Mouse (Mus musculus): ENCODE data around the gene Olfr1282. TPM values are rescaled to one million over a fixed set of nuclear protein-coding genes. Genes with fewer than 3 reads are reported as not detected.
"Not testable (repeated sequence)": the region's sequence is repeated elsewhere in the genome, so short reads cannot be mapped to it uniquely, and the experiment has no call there.

Gene Olfr1282
- not detected in 2 replicates for polyA plus RNA-seq (2016; fragmentation: Nextera tagmentation; extraction: Ambion mirVana)

DNA sequence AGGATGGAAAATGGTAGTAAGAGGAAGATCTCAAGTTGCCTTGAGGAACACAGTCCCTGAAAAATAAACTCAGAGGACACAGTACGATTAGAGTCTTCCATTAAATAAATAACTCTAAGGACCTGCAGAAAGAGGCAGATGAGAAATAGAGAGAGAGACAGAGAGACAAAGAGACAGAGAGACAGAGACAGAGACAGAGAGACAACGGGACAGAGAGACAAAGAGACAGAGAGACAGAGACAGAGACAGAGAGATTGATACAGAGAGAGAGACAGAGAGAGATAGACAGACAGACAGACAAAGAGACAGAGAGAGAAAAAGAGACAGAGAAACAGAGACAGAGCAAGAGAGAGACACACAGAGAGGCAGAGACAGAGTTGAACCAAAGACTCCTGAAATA lies at the start of gene Olfr1282:
Olfr1282 (minus strand) TSS at position 101 of the 400 bp plus-strand sequence.
- H3K9ac ChIP-seq (replicated peaks), result no peak within 1 kb of the TSS
- H3K4me2 ChIP-seq, result no peak within 1 kb of the TSS
- H3K36me3 ChIP-seq, result no peaks in the 10 kb centered on the region
- H3K4me3 ChIP-seq (replicated peaks), result no peak within 1 kb of the TSS
- H3K27me3 ChIP-seq, result no peaks in the 10 kb centered on the region
- 82% methylated on average over 2 of the region's 2 CpGs for WGBS
- H3K9me3 ChIP-seq, result no peaks in the 10 kb centered on the region
- ATAC-seq (ENCODE audit: insufficient number of reproducible peaks, insufficient read depth, low FRiP score, low TSS enrichment, low read depth), result no peak
- H3K27ac ChIP-seq, result no peak within 1 kb of the TSS
- H3K4me1 ChIP-seq (replicated peaks), result no peaks in the 10 kb centered on the region

DNA sequence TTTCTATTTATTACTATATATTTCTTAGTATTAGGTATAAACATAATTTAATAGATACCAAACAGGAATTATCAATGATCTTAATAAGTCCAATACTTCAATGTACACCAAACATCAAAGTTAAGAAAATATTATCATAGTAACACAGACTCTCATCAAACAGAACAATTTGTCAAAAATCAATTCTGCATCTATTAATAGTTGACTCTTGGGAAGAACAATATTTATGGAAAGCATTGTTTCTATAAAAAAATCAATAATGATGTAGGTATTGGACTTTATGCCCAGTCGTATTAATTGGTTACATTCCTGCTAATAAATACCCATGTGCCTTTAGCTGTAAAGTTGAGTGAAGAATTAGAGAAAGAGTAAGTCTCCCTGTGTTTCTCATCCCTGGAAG lies 39.3 kb upstream of the Olfr1282 start, which contains the start of gene Olfr1284:
Olfr1284 (plus strand) TSS at position 301 of the 400 bp plus-strand sequence.
- WGBS, result 84% methylated on average over 1 of the region's 1 CpGs
- Histone ChIP-seq H3K27ac (no peak within 1 kb of the TSS), H3K4me3 (replicated peaks) (no peak within 1 kb of the TSS), H3K36me3 (no peaks in the 10 kb centered on the region), H3K4me2 (no peak within 1 kb of the TSS), H3K9ac (replicated peaks) (no peak within 1 kb of the TSS), H3K4me1 (replicated peaks) (no peaks in the 10 kb centered on the region), H3K9me3 (no peaks in the 10 kb centered on the region), H3K27me3 (no peaks in the 10 kb centered on the region)
- ATAC-seq (ENCODE audit: insufficient number of reproducible peaks, insufficient read depth, low FRiP score, low TSS enrichment, low read depth), result no peak

DNA sequence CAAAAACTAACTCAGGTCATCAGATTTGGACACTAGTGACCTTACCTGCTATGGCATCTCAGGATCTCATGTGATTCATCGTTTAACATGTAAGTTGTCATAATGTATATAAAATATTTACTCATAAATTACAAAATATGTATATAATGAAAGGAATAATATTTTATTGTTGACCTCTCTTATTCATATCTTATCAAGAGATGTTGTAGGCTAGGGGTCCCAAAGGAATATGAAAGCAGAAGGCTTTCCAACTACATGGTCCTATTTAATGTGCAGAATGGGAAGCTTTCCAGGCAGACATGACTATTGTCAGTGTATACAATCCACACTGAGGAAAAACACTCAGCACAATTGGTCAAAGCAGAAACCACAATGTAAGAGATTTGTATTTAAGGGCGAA lies 30.6 kb upstream of the Olfr1282 start, which contains the start of gene Olfr1283:
Olfr1283 (plus strand) TSS at position 301 of the 400 bp plus-strand sequence.
- 80% methylated on average over 2 of the region's 2 CpGs for WGBS
- no peaks in the 10 kb centered on the region for H3K4me1 ChIP-seq (replicated peaks)
- no peak within 1 kb of the TSS for H3K4me2 ChIP-seq
- H3K27me3 ChIP-seq, result no peaks in the 10 kb centered on the region
- no peaks in the 10 kb centered on the region for H3K9me3 ChIP-seq
- no peaks in the 10 kb centered on the region for H3K36me3 ChIP-seq
- H3K9ac ChIP-seq (replicated peaks), result no peak within 1 kb of the TSS
- H3K4me3 ChIP-seq (replicated peaks), result no peak within 1 kb of the TSS
- no peak for ATAC-seq (ENCODE audit: insufficient number of reproducible peaks, insufficient read depth, low FRiP score, low TSS enrichment, low read depth)
- H3K27ac ChIP-seq, result no peak within 1 kb of the TSS

DNA sequence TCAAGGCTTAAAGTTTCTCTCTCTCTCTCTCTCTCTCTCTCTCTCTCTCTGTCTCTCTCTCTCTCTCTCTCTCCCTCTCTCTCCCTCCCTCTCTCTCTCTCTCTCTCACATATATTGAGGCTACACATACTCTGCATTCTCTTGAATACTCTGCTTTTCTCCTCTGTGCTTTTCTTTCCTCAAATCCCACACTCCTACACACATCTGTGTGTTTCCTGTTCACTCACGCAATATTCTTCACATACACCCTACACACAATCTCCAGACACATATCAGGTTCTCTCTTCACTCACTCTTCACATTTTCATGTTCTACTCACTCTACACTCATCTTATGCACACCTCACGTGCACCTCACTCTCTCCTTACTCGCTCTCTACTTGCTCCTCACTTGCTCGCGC lies 2.2 kb downstream of the Olfr1282 start:
- 88% methylated on average over 5 of the region's 5 CpGs for WGBS
- ATAC-seq (ENCODE audit: insufficient number of reproducible peaks, insufficient read depth, low FRiP score, low TSS enrichment, low read depth); H3K36me3 ChIP-seq; H3K27me3 ChIP-seq; H3K9ac ChIP-seq (replicated peaks); H3K27ac ChIP-seq; H3K4me2 ChIP-seq; H3K4me1 ChIP-seq (replicated peaks); H3K9me3 ChIP-seq; H3K4me3 ChIP-seq (replicated peaks): not testable (repeated sequence)

DNA sequence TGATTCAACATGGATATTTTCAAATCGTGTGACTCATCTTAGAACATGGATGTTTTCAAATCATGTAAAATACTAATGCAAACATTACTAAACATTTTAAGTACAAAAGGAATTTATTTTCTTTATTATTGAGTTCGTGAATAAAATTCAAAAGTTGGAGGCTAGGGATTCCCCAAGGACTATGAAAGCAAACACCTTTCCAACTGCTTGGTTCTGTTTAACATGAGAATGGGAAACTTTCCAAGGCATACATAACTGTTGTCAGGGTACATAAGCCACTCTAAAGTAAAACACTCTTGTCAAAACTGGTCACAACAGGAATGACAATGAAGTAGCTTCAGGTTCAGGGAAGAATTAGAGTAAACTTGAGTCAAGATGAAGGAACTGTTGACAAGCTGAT lies 9.7 kb downstream of the Olfr1282 start, which contains the start of gene Olfr1281:
Olfr1281 (plus strand) TSS at position 301 of the 400 bp plus-strand sequence.
- Histone ChIP-seq H3K4me3 (replicated peaks) (no peak within 1 kb of the TSS), H3K36me3 (no peaks in the 10 kb centered on the region), H3K9me3 (no peaks in the 10 kb centered on the region), H3K27ac (no peak within 1 kb of the TSS), H3K4me2 (no peak within 1 kb of the TSS), H3K27me3 (no peaks in the 10 kb centered on the region), H3K4me1 (replicated peaks) (no peaks in the 10 kb centered on the region), H3K9ac (replicated peaks) (no peak within 1 kb of the TSS)
- ATAC-seq (ENCODE audit: insufficient number of reproducible peaks, insufficient read depth, low FRiP score, low TSS enrichment, low read depth), result no peak
- WGBS, result 69% methylated on average over 2 of the region's 2 CpGs

DNA sequence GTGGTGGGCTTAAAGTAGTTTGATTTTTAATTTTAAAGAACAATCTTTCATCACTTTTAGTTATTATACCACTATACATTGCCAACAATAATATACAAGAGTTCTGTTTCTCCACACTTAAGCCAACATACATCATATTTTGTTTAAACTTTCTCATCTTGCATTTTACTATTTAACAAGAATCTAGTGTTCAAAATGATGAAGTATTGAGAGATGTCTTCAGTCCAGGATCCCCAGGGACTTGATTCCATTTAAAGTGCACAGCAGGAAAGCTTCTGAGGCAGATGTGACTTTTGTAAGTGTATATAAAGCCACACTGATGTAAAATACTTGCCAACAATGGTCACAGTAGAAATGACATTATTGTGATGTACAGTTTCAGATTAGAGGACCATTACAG lies 22.2 kb downstream of the Olfr1282 start, which contains the start of gene Olfr1280:
Olfr1280 (plus strand) TSS at position 301 of the 400 bp plus-strand sequence.
- Histone ChIP-seq H3K27me3 (no peaks in the 10 kb centered on the region), H3K27ac (no peak within 1 kb of the TSS), H3K9ac (replicated peaks) (no peak within 1 kb of the TSS), H3K4me3 (replicated peaks) (no peak within 1 kb of the TSS), H3K9me3 (no peaks in the 10 kb centered on the region), H3K4me1 (replicated peaks) (no peaks in the 10 kb centered on the region), H3K36me3 (no peaks in the 10 kb centered on the region), H3K4me2 (no peak within 1 kb of the TSS)
- ATAC-seq (ENCODE audit: insufficient number of reproducible peaks, insufficient read depth, low FRiP score, low TSS enrichment, low read depth), result no peak

DNA sequence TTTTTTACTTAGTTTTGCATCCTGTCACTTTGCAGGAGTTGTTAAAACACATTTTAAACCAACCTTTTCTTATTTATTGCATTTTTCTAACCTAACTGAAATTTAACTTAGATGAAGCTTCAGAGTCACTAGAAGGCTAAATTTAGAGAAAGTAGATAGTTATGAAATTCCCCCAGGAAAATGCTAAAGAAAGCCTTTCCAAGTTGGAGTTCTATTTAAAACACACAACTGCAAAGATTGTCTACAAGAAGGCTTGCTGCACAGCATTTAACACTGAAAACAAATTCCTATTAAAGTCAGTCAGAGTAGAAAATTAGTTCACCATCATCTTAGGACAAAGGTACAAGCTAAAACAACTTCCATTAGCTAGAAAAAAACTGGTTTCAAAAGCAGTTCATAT lies 35.5 kb downstream of the Olfr1282 start, which contains the start of gene Olfr1279:
Olfr1279 (plus strand) TSS at position 262 of the 400 bp plus-strand sequence.
- Histone ChIP-seq H3K9me3 (no peaks in the 10 kb centered on the region), H3K27ac (no peak within 1 kb of the TSS), H3K9ac (replicated peaks) (no peak within 1 kb of the TSS), H3K27me3 (no peaks in the 10 kb centered on the region), H3K36me3 (no peaks in the 10 kb centered on the region), H3K4me1 (replicated peaks) (no peaks in the 10 kb centered on the region), H3K4me3 (replicated peaks) (no peak within 1 kb of the TSS), H3K4me2 (no peak within 1 kb of the TSS)
- no peak for ATAC-seq (ENCODE audit: insufficient number of reproducible peaks, insufficient read depth, low FRiP score, low TSS enrichment, low read depth)

DNA sequence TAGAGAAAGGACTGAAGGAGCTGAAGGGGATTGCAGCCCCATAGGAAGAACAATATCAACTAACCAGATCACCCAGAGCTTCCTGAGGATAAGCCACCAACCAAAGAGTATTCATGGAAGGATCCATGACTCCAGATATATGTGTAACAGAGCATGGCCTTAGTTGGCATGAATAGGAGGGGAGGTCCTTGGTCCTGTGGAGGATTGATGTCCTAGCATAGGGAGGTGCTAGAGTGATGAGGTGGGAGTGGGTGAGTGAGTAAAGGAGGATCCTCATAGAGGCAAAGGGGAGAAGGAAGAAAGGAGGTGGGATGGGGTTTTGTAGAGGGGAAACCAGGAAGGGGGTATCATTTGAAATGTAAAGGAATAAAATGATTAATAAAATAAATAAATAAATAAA lies 37.3 kb downstream of the Olfr1282 start:
- Histone ChIP-seq H3K4me2 (no peak overlapping the region), H3K9me3 (no peaks in the 10 kb centered on the region), H3K4me3 (replicated peaks) (no peak overlapping the region), H3K27me3 (no peaks in the 10 kb centered on the region), H3K27ac (no peak overlapping the region), H3K36me3 (no peaks in the 10 kb centered on the region), H3K9ac (replicated peaks) (no peak overlapping the region), H3K4me1 (replicated peaks) (no peaks in the 10 kb centered on the region)
- ATAC-seq (ENCODE audit: insufficient number of reproducible peaks, insufficient read depth, low FRiP score, low TSS enrichment, low read depth), result no peak

DNA sequence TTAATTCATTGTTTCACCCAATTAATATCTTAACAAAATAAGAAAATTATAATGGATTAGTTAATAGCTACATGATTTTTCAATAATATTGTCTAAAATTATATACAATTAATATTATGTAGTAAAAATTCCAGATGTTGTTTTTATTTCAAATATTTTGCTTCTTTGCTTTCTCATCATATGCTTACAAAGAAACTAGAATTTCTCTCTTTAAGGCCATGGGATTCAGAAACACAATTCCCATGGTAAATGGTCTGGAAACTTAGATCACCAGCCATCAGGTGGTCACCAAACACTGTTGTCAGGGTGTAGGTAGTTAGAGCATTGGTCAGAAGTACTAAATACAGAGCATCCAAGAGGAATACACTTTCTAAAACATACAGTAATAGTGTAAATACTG lies 46.0 kb downstream of the Olfr1282 start, which contains the start of gene Olfr1278:
Olfr1278 (plus strand) TSS at position 301 of the 400 bp plus-strand sequence.
- Histone ChIP-seq H3K27ac (no peak within 1 kb of the TSS), H3K9me3 (no peaks in the 10 kb centered on the region), H3K9ac (replicated peaks) (no peak within 1 kb of the TSS), H3K4me1 (replicated peaks) (no peaks in the 10 kb centered on the region), H3K36me3 (no peaks in the 10 kb centered on the region), H3K27me3 (no peaks in the 10 kb centered on the region), H3K4me3 (replicated peaks) (no peak within 1 kb of the TSS), H3K4me2 (no peak within 1 kb of the TSS)
- no peak for ATAC-seq (ENCODE audit: insufficient number of reproducible peaks, insufficient read depth, low FRiP score, low TSS enrichment, low read depth)

Other genes starting within 250 kb of the Olfr1282 start
- gene Gm13941, start 230.1 kb downstream of the Olfr1282 start, polyA plus RNA-seq (2016; fragmentation: Nextera tagmentation; extraction: Ambion mirVana), result not detected in 2 replicates
- not detected in 2 replicates for gene Gm15130, start 183.1 kb downstream of the Olfr1282 start, polyA plus RNA-seq (2016; fragmentation: Nextera tagmentation; extraction: Ambion mirVana)
- gene 4930430A15Rik, start 106.5 kb downstream of the Olfr1282 start, polyA plus RNA-seq (2016; fragmentation: Nextera tagmentation; extraction: Ambion mirVana), result not detected in 2 replicates
- gene Olfr1275, start 100.8 kb downstream of the Olfr1282 start, polyA plus RNA-seq (2016; fragmentation: Nextera tagmentation; extraction: Ambion mirVana), result not detected in 2 replicates
- gene Olfr1276, start 81.6 kb downstream of the Olfr1282 start, polyA plus RNA-seq (2016; fragmentation: Nextera tagmentation; extraction: Ambion mirVana), result not detected in 2 replicates
- not detected in 2 replicates for gene Olfr1277, start 62.0 kb downstream of the Olfr1282 start, polyA plus RNA-seq (2016; fragmentation: Nextera tagmentation; extraction: Ambion mirVana)
- not detected in 2 replicates for gene Olfr1278, start 45.9 kb downstream of the Olfr1282 start, polyA plus RNA-seq (2016; fragmentation: Nextera tagmentation; extraction: Ambion mirVana)
- not detected in 2 replicates for gene Olfr1279, start 35.4 kb downstream of the Olfr1282 start, polyA plus RNA-seq (2016; fragmentation: Nextera tagmentation; extraction: Ambion mirVana)
- gene Olfr1280, start 22.1 kb downstream of the Olfr1282 start, polyA plus RNA-seq (2016; fragmentation: Nextera tagmentation; extraction: Ambion mirVana), result not detected in 2 replicates
- gene Olfr1281, start 9.6 kb downstream of the Olfr1282 start, polyA plus RNA-seq (2016; fragmentation: Nextera tagmentation; extraction: Ambion mirVana), result not detected in 2 replicates
- gene Olfr1283, start 30.7 kb upstream of the Olfr1282 start, polyA plus RNA-seq (2016; fragmentation: Nextera tagmentation; extraction: Ambion mirVana), result not detected in 2 replicates
- not detected in 2 replicates for gene Olfr1284, start 39.4 kb upstream of the Olfr1282 start, polyA plus RNA-seq (2016; fragmentation: Nextera tagmentation; extraction: Ambion mirVana)
- gene Olfr1286, start 87.0 kb upstream of the Olfr1282 start, polyA plus RNA-seq (2016; fragmentation: Nextera tagmentation; extraction: Ambion mirVana), result not detected in 2 replicates
- gene Olfr1287, start 113.1 kb upstream of the Olfr1282 start, polyA plus RNA-seq (2016; fragmentation: Nextera tagmentation; extraction: Ambion mirVana), result not detected in 2 replicates
- not detected in 2 replicates for gene Olfr1288, start 138.0 kb upstream of the Olfr1282 start, polyA plus RNA-seq (2016; fragmentation: Nextera tagmentation; extraction: Ambion mirVana)
- not detected in 2 replicates for gene Olfr1289, start 144.7 kb upstream of the Olfr1282 start, polyA plus RNA-seq (2016; fragmentation: Nextera tagmentation; extraction: Ambion mirVana)
- not detected in 2 replicates for gene Olfr1290, start 157.8 kb upstream of the Olfr1282 start, polyA plus RNA-seq (2016; fragmentation: Nextera tagmentation; extraction: Ambion mirVana)
- not detected in 2 replicates for gene Olfr1291-ps1, start 161.1 kb upstream of the Olfr1282 start, polyA plus RNA-seq (2016; fragmentation: Nextera tagmentation; extraction: Ambion mirVana)
- gene Olfr1293-ps, start 189.1 kb upstream of the Olfr1282 start, polyA plus RNA-seq (2016; fragmentation: Nextera tagmentation; extraction: Ambion mirVana), result not detected in 2 replicates
- gene Olfr1294, start 204.2 kb upstream of the Olfr1282 start, polyA plus RNA-seq (2016; fragmentation: Nextera tagmentation; extraction: Ambion mirVana), result not detected in 2 replicates
- gene Olfr1295, start 233.6 kb upstream of the Olfr1282 start, polyA plus RNA-seq (2016; fragmentation: Nextera tagmentation; extraction: Ambion mirVana), result not detected in 2 replicates

All from limb, embryonic 12.5 days (tissue).